Comparison of ENCODE assay signal across 7 mouse cellular contexts in genomic region chr8:123411781-123412327, GRCm38 (mm10). TPM values are rescaled to one million over a fixed set of nuclear protein-coding genes. Genes with fewer than 3 reads are reported as not detected.
DNase-seq lines count a peak whose midpoint lies in the region; ATAC-seq and TF ChIP-seq lines count a peak whose summit lies in the region.

No protein-coding gene starts in this region.

- peak overlapping the region; percentile 99 for H3K9ac ChIP-seq in forebrain, postnatal 0 days
- H3K9ac ChIP-seq in midbrain, embryonic 13.5 days (replicated peaks), result peak overlapping the region; percentile 100

- H3K4me3 ChIP-seq in left cerebral cortex, adult 2 months, result peak overlapping the region; percentile 91
- peak overlapping the region; percentile 72 for H3K4me3 ChIP-seq in forebrain, postnatal 0 days (ENCODE audit: low read depth, low read length)
- peak overlapping the region; percentile 98 for H3K4me3 ChIP-seq in midbrain, embryonic 13.5 days (replicated peaks)

- H3K27me3 ChIP-seq in forebrain, postnatal 0 days (ENCODE audit: insufficient read depth, low read length), result no peaks in the 10 kb centered on the region
- H3K27me3 ChIP-seq in midbrain, embryonic 13.5 days, result no peaks in the 10 kb centered on the region

- H3K9me3 ChIP-seq in forebrain, postnatal 0 days (ENCODE audit: low read length), result no peaks in the 10 kb centered on the region
- H3K9me3 ChIP-seq in midbrain, embryonic 13.5 days, result no peaks in the 10 kb centered on the region

- no peak for TF ChIP-seq CTCF in left cerebral cortex, adult 2 months (IDR thresholded peaks at IDR 0.05)
- no peak for TF ChIP-seq CTCF in brain, embryonic 14.5 days (IDR thresholded peaks at IDR 0.05; ENCODE audit: borderline replicate concordance, extremely low read depth, insufficient read depth, insufficient read length)
- no peak for TF ChIP-seq CTCF in forebrain, postnatal 0 days (IDR thresholded peaks at IDR 0.05; ENCODE audit: low read depth)

- WGBS in forebrain, postnatal 0 days, result 2% methylated on average over 16 of the region's 16 CpGs
- 3% methylated on average over 16 of the region's 16 CpGs for whole genome bisulfite sequencing in midbrain, embryonic 13.5 days

- H3K4me1 ChIP-seq in forebrain, postnatal 0 days (ENCODE audit: insufficient read depth), result peaks cover 14% of the 10 kb centered on the region; the same call in 1 of the 2 replicates
- H3K4me1 ChIP-seq in midbrain, embryonic 13.5 days (replicated peaks), result peaks cover 61% of the 10 kb centered on the region

- intact Hi-C loops in left cerebral cortex, adult 2 months (cut with DNase I), result no loop called here

- H3K4me2 ChIP-seq in forebrain, postnatal 0 days (ENCODE audit: low read depth), result peak overlapping the region; percentile 90
- peak overlapping the region; percentile 90 for H3K4me2 ChIP-seq in midbrain, embryonic 13.5 days (replicated peaks)

- H3K36me3 ChIP-seq in forebrain, postnatal 0 days (ENCODE audit: insufficient read depth), result peaks cover 1% of the 10 kb centered on the region; the same call in 1 of the 2 replicates
- H3K36me3 ChIP-seq in midbrain, embryonic 13.5 days, result peaks cover 4% of the 10 kb centered on the region; the same call in 1 of the 2 replicates

- ATAC-seq in forebrain, postnatal 0 days, result peak; percentile 49
- ATAC-seq in midbrain, embryonic 13.5 days, result peak; percentile 55

- no peak for TF ChIP-seq POLR2A in brain, embryonic 14.5 days (IDR thresholded peaks at IDR 0.05; ENCODE audit: borderline replicate concordance, extremely low read depth, insufficient read depth, insufficient read length, poor library complexity, severe bottlenecking)

- peak overlapping the region; percentile 92 for H3K27ac ChIP-seq in left cerebral cortex, adult 2 months
- H3K27ac ChIP-seq in forebrain, postnatal 0 days (ENCODE audit: low read depth, low read length), result peak overlapping the region; percentile 98
- peak overlapping the region; percentile 99 for H3K27ac ChIP-seq in midbrain, embryonic 13.5 days

- DNase-seq in left cerebral cortex, adult 2 months (ENCODE audit: extremely low spot score in 1 of 2, low spot score in 2 of 2), result peak in 1 of 2 experiments; percentile 42
- no peak for DNase-seq in left cerebral cortex, adult 11 months (ENCODE audit: low spot score)
- peak; percentile 76 for DNase-seq in brain, embryonic 14.5 days (ENCODE audit: low read depth)
- DNase-seq in forebrain, postnatal 0 days, result peak; percentile 77
- no peak for DNase-seq in yolk sac, embryonic 10.5 days (ENCODE audit: low spot score)
- DNase-seq in gastrocnemius, postnatal 4 days (ENCODE audit: low spot score in 2 of 2), result no peak

RNA-seq across cellular contexts. Expression of gene Tubb3, which starts 0.6 kb away (rescaled TPM):
- 100 to 1,000 TPM; 373 to 377 TPM for total RNA-seq in left cerebral cortex, adult 2 months (2021)
- 3,325 and 3,474 TPM in 2 replicates for polyA plus RNA-seq in brain, embryonic 14.5 days (2012; rRNA removed)
- 3,807 and 3,931 TPM in 2 replicates for total RNA-seq in forebrain, postnatal 0 days (2014; rRNA removed)
- polyA plus RNA-seq in forebrain, postnatal 0 days (2015; fragmentation: Nextera tagmentation; extraction: Ambion mirVana), result 2,045 and 2,116 TPM in 2 replicates
- 1,993 and 2,050 TPM in 2 replicates for polyA plus RNA-seq in midbrain, embryonic 13.5 days (2015; fragmentation: Nextera tagmentation; extraction: Ambion mirVana)
- under 1 TPM; 0.61 to 0.96 TPM for total RNA-seq in gastrocnemius, postnatal 4 days (2021)

RNA-seq across cellular contexts. Expression of gene Mc1r, which starts 4.9 kb away (rescaled TPM):
- under 1 TPM; 0.18 to 0.19 TPM for total RNA-seq in left cerebral cortex, adult 2 months (2021)
- 0.05 and 0.08 TPM in 2 replicates for polyA plus RNA-seq in brain, embryonic 14.5 days (2012; rRNA removed)
- 0.10 TPM in 1 of 2 replicates, not detected in the other for total RNA-seq in forebrain, postnatal 0 days (2014; rRNA removed)
- polyA plus RNA-seq in forebrain, postnatal 0 days (2015; fragmentation: Nextera tagmentation; extraction: Ambion mirVana), result 0.07 and 0.08 TPM in 2 replicates
- polyA plus RNA-seq in midbrain, embryonic 13.5 days (2015; fragmentation: Nextera tagmentation; extraction: Ambion mirVana), result 0.17 and 0.31 TPM in 2 replicates
- not detected for total RNA-seq in gastrocnemius, postnatal 4 days (2021)

RNA-seq across cellular contexts. Expression of gene Def8, which starts 11.5 kb away (rescaled TPM):
- total RNA-seq in left cerebral cortex, adult 2 months (2021), result 10 to 100 TPM; 55.0 to 55.5 TPM
- polyA plus RNA-seq in brain, embryonic 14.5 days (2012; rRNA removed), result 53.2 and 55.5 TPM in 2 replicates
- 35.8 and 41.4 TPM in 2 replicates for total RNA-seq in forebrain, postnatal 0 days (2014; rRNA removed)
- polyA plus RNA-seq in forebrain, postnatal 0 days (2015; fragmentation: Nextera tagmentation; extraction: Ambion mirVana), result 35.0 and 36.4 TPM in 2 replicates
- 41.7 and 42.8 TPM in 2 replicates for polyA plus RNA-seq in midbrain, embryonic 13.5 days (2015; fragmentation: Nextera tagmentation; extraction: Ambion mirVana)
- total RNA-seq in gastrocnemius, postnatal 4 days (2021), result 10 to 100 TPM; 32.2 to 37.3 TPM

RNA-seq across cellular contexts. Expression of gene Tcf25, which starts 38.3 kb away (rescaled TPM):
- 100 to 1,000 TPM; 586 to 610 TPM for total RNA-seq in left cerebral cortex, adult 2 months (2021)
- 313 and 402 TPM in 2 replicates for polyA plus RNA-seq in brain, embryonic 14.5 days (2012; rRNA removed)
- 434 and 487 TPM in 2 replicates for total RNA-seq in forebrain, postnatal 0 days (2014; rRNA removed)
- polyA plus RNA-seq in forebrain, postnatal 0 days (2015; fragmentation: Nextera tagmentation; extraction: Ambion mirVana), result 275 and 296 TPM in 2 replicates
- 238 and 263 TPM in 2 replicates for polyA plus RNA-seq in midbrain, embryonic 13.5 days (2015; fragmentation: Nextera tagmentation; extraction: Ambion mirVana)
- total RNA-seq in gastrocnemius, postnatal 4 days (2021), result 100 to 1,000 TPM; 174 to 177 TPM

Comparison
In these comparisons a context has a peak if more than half of its experiments do, and no peak if none do; other contexts are left out.
1. DNase-seq: peak in brain, embryonic 14.5 days (single experiment) and forebrain, postnatal 0 days (single experiment); none in left cerebral cortex, adult 11 months (single experiment), yolk sac, embryonic 10.5 days (single experiment) and gastrocnemius, postnatal 4 days (0 of 2).
2. RNA of gene Tubb3, which starts 0.6 kb away (total RNA-seq): 3,807 to 3,931 TPM in forebrain, postnatal 0 days and 373 to 377 TPM in left cerebral cortex, adult 2 months; 0.61 to 0.96 TPM in gastrocnemius, postnatal 4 days; every median in the first group is over 100 times any median in the second.
3. Peak in every context shown above with its lines, with median percentiles within 50 percentile points of each other: H3K27ac ChIP-seq and H3K4me3 ChIP-seq.